Mouse (Mus musculus) activated CD4-positive, CD25-positive, alpha-beta regulatory T cell, adult 9 weeks (primary cell): ENCODE data around the gene Prr5l. TPM values are rescaled to one million over a fixed set of nuclear protein-coding genes. Genes with fewer than 3 reads are reported as not detected.

ENCODE experiments used
- polyA plus RNA-seq: library from polyadenylated mRNA; unstranded; fragments of 100-300 nt; shearing (Covaris generic); gene quantifications from one replicate; pipeline ENCODE4 v1.2.1, GENCODE M21; 2017

Prr5l gene
- polyA plus RNA-seq = 2.3 TPM

GRCm38 (mm10) chr2:101882998-101883397 lies at the start of gene Prr5l:
TSS of gene Prr5l (minus strand) at chr2:101883027.

GRCm38 (mm10) chr2:101885768-101886438 lies 3.1 kb upstream of the Prr5l start, which contains the start of gene Commd9:
TSS of gene Commd9 (plus strand) at chr2:101886247.

GRCm38 (mm10) chr2:101678236-101679021 lies 204.4 kb downstream of the Prr5l start, which contains the start of gene Traf6:
TSS of gene Traf6 (plus strand) at chr2:101678429.

Other genes with a start within 250 kb of the Prr5l start
- gene Rag1, start 233.5 kb downstream of the Prr5l start, polyA plus RNA-seq = not detected
- 1.3 TPM for gene B230118H07Rik, start 233.5 kb downstream of the Prr5l start, polyA plus RNA-seq
- gene Traf6, start 204.6 kb downstream of the Prr5l start, polyA plus RNA-seq = 28.8 TPM
- 23.9 TPM for gene Commd9, start 3.2 kb upstream of the Prr5l start, polyA plus RNA-seq